Mouse (Mus musculus) lung, embryonic 14.5 days (tissue): Measurements from ENCODE around the gene Ms4a14. TPM values are rescaled to one million over a fixed set of nuclear protein-coding genes. Genes with fewer than 3 reads are reported as not detected.
"Not testable (repeated sequence)": the region's sequence is repeated elsewhere in the genome, so short reads cannot be mapped to it uniquely, and the experiment has no call there.

Experiments
- ATAC-seq: fragments of 200-750 bp; cut with Nextera tagmentation; 2 replicates; pipeline ENCODE4 v1.8.0; 2017; ENCODE audit warnings: mild to moderate bottlenecking, moderate TSS enrichment, moderate library complexity; ENCODE audit not compliant: insufficient read depth
- DNase-seq: peaks from one replicate; pipeline ENCODE4 v3.0.0-alpha.2; 2015
- H3K27ac ChIP-seq: fragments of 300-500 bp; sonication (generic); 2 replicates; pipeline ENCODE4 v1.5.1; 2014; ENCODE audit warnings: low read depth, mild to moderate bottlenecking, moderate library complexity
- H3K27me3 ChIP-seq: fragments of 300-500 bp; sonication (generic); 2 replicates; pipeline ENCODE4 v1.6.1; 2014; ENCODE audit warnings: low read length, control low read depth; ENCODE audit not compliant: insufficient read depth
- H3K36me3 ChIP-seq: fragments of 300-500 bp; sonication (generic); 2 replicates; pipeline ENCODE4 v1.6.1; 2014; ENCODE audit warnings: control low read depth; ENCODE audit not compliant: insufficient read depth
- H3K4me1 ChIP-seq: fragments of 300-500 bp; sonication (generic); 2 replicates; pipeline ENCODE4 v1.6.1; 2014; ENCODE audit warnings: antibody characterized with exemption, control low read depth; ENCODE audit not compliant: insufficient read depth
- H3K4me2 ChIP-seq: fragments of 300-500 bp; sonication (generic); 2 replicates; pipeline ENCODE4 v1.6.1; 2014; ENCODE audit warnings: mild to moderate bottlenecking
- H3K4me3 ChIP-seq: fragments of 300-500 bp; sonication (generic); 2 replicates; pipeline ENCODE4 v1.5.1; 2014; ENCODE audit warnings: low read depth, low read length
- H3K9ac ChIP-seq: fragments of 300-500 bp; sonication (generic); 2 replicates; pipeline ENCODE4 v1.6.1; 2014
- H3K9me3 ChIP-seq: fragments of 300-500 bp; sonication (generic); 2 replicates; pipeline ENCODE4 v1.6.1; 2016; ENCODE audit warnings: low read depth, low read length, control low read depth
- CTCF ChIP-seq: IDR thresholded peaks from 2 replicates; pipeline ENCODE4 v1.5.1; 2016; ENCODE audit warnings: antibody characterized with exemption, low read depth
- WGBS: fragments of 180-500 bp; shearing (Covaris S2); extraction: QIAGEN DNeasy Blood & Tissue Kit; methylation state at CpG from one replicate; pipeline ENCODE4 v1.1.7; 2014; 5-methylcytosine and 5-hydroxymethylcytosine counted together
- polyA plus RNA-seq: library from polyadenylated mRNA; unstranded; fragments of >200 nt; fragmentation: Nextera tagmentation; extraction: Ambion mirVana; gene quantifications from 2 replicates; pipeline ENCODE4 v1.2.1, GENCODE M21; 2014

Ms4a14 gene
- polyA plus RNA-seq, 1 experiment from 2014 or later, result not detected

DNA sequence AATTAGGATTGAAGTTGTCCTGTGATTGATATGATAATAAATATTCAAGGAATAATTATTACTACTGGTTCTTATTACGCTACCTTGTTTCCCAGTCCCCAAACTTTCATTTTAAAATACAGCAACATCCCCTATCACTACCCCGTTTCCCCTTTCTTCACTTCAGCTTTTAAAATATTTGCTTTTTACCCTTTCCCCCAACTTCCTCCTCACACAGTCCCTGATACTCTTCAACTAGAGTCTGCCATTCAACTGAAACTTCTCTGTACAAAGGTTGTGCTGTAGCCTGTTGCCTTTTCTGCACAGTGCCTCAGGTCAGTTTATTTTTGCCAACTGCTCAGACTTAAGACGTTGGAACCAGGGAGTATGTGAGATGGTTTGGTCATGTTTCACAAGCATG is 50.7 kb downstream of the Ms4a14 start:
- Histone ChIP-seq H3K9me3 (no peaks in the 10 kb centered on the region), H3K36me3 (no peaks in the 10 kb centered on the region), H3K4me1 (no peaks in the 10 kb centered on the region), H3K27ac (no peak overlapping the region), H3K4me3 (no peak overlapping the region), H3K27me3 (no peaks in the 10 kb centered on the region), H3K4me2 (no peak overlapping the region), H3K9ac (no peak overlapping the region)
- TF ChIP-seq CTCF, result no peak
- WGBS, result 68% methylated on average over 3 of the region's 3 CpGs
- ATAC-seq, result no peak
- no peak for DNase-seq

DNA sequence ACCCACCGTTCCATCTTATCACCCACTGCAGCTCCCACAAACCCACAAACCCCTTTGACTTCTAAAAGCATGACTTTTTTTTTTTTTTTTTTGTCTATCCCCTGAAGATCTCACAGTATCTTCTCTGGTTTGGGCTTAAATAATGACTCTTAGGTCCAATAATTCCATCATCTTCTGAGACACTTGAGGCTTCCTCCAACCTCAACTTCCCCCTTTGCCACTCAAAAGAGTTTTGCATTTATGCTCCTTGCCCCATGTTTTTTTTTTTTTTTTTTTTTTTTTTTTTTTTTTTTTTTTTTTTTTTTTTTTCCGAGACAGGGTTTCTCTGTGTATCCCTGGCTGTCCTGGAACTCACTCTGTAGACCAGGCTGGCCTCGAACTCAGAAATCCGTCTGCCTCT is 51.3 kb downstream of the Ms4a14 start:
- H3K4me2 ChIP-seq, H3K4me3 ChIP-seq, DNase-seq, H3K9me3 ChIP-seq, H3K27me3 ChIP-seq, H3K4me1 ChIP-seq, ATAC-seq, H3K36me3 ChIP-seq, H3K27ac ChIP-seq, H3K9ac ChIP-seq: not testable (repeated sequence)
- WGBS, result 61% methylated on average over 4 of the region's 4 CpGs

DNA sequence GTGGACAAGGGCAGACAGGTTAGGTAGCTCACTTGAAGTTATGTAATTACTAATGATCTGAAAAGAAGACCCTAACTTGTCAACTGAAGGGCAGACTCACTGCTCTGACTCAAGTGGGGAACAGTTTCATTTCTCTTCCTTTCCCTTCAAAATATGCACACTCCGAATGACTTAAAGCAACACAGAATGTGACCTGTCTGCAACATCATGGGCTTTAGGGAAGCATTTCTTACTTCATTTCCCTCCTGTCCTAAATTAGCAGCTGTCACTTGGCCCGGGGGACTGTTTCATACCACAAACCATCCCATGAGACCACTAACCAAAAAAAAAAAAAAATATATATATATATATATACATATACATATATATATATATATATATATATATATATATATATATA is 52.7 kb downstream of the Ms4a14 start:
- Histone ChIP-seq H3K4me2 (no peak overlapping the region), H3K4me1 (no peaks in the 10 kb centered on the region), H3K9ac (no peak overlapping the region), H3K27ac (no peak overlapping the region), H3K4me3 (no peak overlapping the region), H3K9me3 (no peaks in the 10 kb centered on the region), H3K36me3 (no peaks in the 10 kb centered on the region), H3K27me3 (no peaks in the 10 kb centered on the region)
- ATAC-seq, result no peak
- 85% methylated on average over 2 of the region's 2 CpGs for WGBS
- no peak for TF ChIP-seq CTCF
- no peak for DNase-seq

Other genes starting within 250 kb of the Ms4a14 start
- gene Ms4a8a, start 233.4 kb downstream of the Ms4a14 start, polyA plus RNA-seq, result 0.18 TPM in 1 of 2 replicates, not detected in the other
- not detected in 2 replicates for gene 1700017D01Rik, start 183.6 kb downstream of the Ms4a14 start, polyA plus RNA-seq
- gene 1700025F22Rik, start 149.1 kb downstream of the Ms4a14 start, polyA plus RNA-seq, result not detected in 2 replicates
- gene Ms4a13, start 117.7 kb downstream of the Ms4a14 start, polyA plus RNA-seq, result not detected in 2 replicates
- not detected in 2 replicates for gene Ms4a12, start 82.0 kb downstream of the Ms4a14 start, polyA plus RNA-seq
- not detected in 2 replicates for gene Ms4a1, start 48.2 kb downstream of the Ms4a14 start, polyA plus RNA-seq
- not detected in 2 replicates for gene Ms4a5, start 30.6 kb downstream of the Ms4a14 start, polyA plus RNA-seq
- gene Ms4a7, start 21.7 kb upstream of the Ms4a14 start, polyA plus RNA-seq, result 3.0 and 5.0 TPM in 2 replicates
- 3.5 and 5.1 TPM in 2 replicates for gene Ms4a4a, start 61.1 kb upstream of the Ms4a14 start, polyA plus RNA-seq
- 0.63 and 1.5 TPM in 2 replicates for gene Ms4a4c, start 90.3 kb upstream of the Ms4a14 start, polyA plus RNA-seq
- 0.18 TPM in 1 of 2 replicates, not detected in the other for gene Ms4a4b, start 129.1 kb upstream of the Ms4a14 start, polyA plus RNA-seq
- gene Ms4a6c, start 154.9 kb upstream of the Ms4a14 start, polyA plus RNA-seq, result 6.3 and 7.1 TPM in 2 replicates
- not detected in 2 replicates for gene Gm8369, start 171.5 kb upstream of the Ms4a14 start, polyA plus RNA-seq
- gene Ms4a6b, start 202.1 kb upstream of the Ms4a14 start, polyA plus RNA-seq, result 5.2 and 6.1 TPM in 2 replicates
- 1.1 and 2.1 TPM in 2 replicates for gene Ms4a4d, start 222.3 kb upstream of the Ms4a14 start, polyA plus RNA-seq